Mouse (Mus musculus) small intestine, adult 2 months (tissue): ENCODE data around the gene Rpp25l. TPM values are rescaled to one million over a fixed set of nuclear protein-coding genes. Genes with fewer than 3 reads are reported as not detected.

Experiments used
- H3K27ac ChIP-seq: fragments of 200-500 bp; 2 replicates; pipeline ENCODE4 v1.5.1; 2012; ENCODE audit warnings: low read depth, low read length, control low read depth, inconsistent platforms; ENCODE audit not compliant: insufficient read depth
- H3K27me3 ChIP-seq: fragments of 200-500 bp; 2 replicates; pipeline ENCODE4 v1.6.1; 2012; ENCODE audit warnings: mild to moderate bottlenecking, moderate library complexity, low read length, inconsistent platforms; ENCODE audit not compliant: control insufficient read depth, insufficient read depth
- H3K36me3 ChIP-seq: fragments of 200-500 bp; 2 replicates; pipeline ENCODE4 v1.6.1; 2012; ENCODE audit warnings: mild to moderate bottlenecking, low read length, control low read depth, inconsistent platforms; ENCODE audit not compliant: control insufficient read depth, insufficient read depth
- H3K4me1 ChIP-seq: fragments of 200-500 bp; 2 replicates; pipeline ENCODE4 v1.6.1; 2012; ENCODE audit warnings: low read length, inconsistent platforms, mixed read lengths; ENCODE audit not compliant: control insufficient read depth, insufficient read depth, insufficient read length
- H3K4me3 ChIP-seq: fragments of 200-500 bp; 2 replicates; pipeline ENCODE4 v1.5.1; 2012; ENCODE audit warnings: low read depth, mild to moderate bottlenecking, control low read depth, inconsistent platforms, low read length, moderate library complexity
- CTCF ChIP-seq: fragments of 200-500 bp; IDR thresholded peaks from 2 replicates; pipeline ENCODE4 v1.5.1; 2012; ENCODE audit warnings: low read depth, mild to moderate bottlenecking, control low read depth, inconsistent platforms, low read length, moderate library complexity, mixed read lengths; ENCODE audit not compliant: insufficient replicate concordance, insufficient read length; ENCODE audit errors: extremely low read depth
- POLR2A ChIP-seq: fragments of 200-500 bp; IDR thresholded peaks from 2 replicates; pipeline ENCODE4 v1.6.1; 2012; ENCODE audit warnings: low read depth, mild to moderate bottlenecking, control low read depth, inconsistent platforms, low read length, moderate library complexity
- WGBS: fragments of 180-500 bp; shearing (Covaris S2); methylation state at CpG from one replicate; pipeline ENCODE4 v1.1.7; 2018; 5-methylcytosine and 5-hydroxymethylcytosine counted together
- polyA plus RNA-seq: library from polyadenylated mRNA; depleted of rRNA; stranded (reverse); fragments of >200 nt; gene quantifications from 2 replicates; pipeline ENCODE4 v1.2.3, GENCODE M21; 2012

Rpp25l gene
- polyA plus RNA-seq, 1 experiment, result 48.7 TPM

GRCm38 (mm10) chr4:41731052-41731765, 17.9 kb upstream of the Rpp25l start, which contains the start of gene Arid3c:
Gene Arid3c (minus strand): TSS chr4:41731142.
- Histone ChIP-seq H3K4me1 (peaks cover 4% of the 10 kb centered on the region), H3K4me3 (peak within 1 kb of the TSS; percentile 45), H3K36me3 (no peaks in the 10 kb centered on the region), H3K27ac (no peak within 1 kb of the TSS), H3K27me3 (peaks cover 44% of the 10 kb centered on the region)
- 2% methylated on average over 50 of the region's 50 CpGs for WGBS
- no peak for TF ChIP-seq CTCF
- no peak for TF ChIP-seq POLR2A

DNA sequence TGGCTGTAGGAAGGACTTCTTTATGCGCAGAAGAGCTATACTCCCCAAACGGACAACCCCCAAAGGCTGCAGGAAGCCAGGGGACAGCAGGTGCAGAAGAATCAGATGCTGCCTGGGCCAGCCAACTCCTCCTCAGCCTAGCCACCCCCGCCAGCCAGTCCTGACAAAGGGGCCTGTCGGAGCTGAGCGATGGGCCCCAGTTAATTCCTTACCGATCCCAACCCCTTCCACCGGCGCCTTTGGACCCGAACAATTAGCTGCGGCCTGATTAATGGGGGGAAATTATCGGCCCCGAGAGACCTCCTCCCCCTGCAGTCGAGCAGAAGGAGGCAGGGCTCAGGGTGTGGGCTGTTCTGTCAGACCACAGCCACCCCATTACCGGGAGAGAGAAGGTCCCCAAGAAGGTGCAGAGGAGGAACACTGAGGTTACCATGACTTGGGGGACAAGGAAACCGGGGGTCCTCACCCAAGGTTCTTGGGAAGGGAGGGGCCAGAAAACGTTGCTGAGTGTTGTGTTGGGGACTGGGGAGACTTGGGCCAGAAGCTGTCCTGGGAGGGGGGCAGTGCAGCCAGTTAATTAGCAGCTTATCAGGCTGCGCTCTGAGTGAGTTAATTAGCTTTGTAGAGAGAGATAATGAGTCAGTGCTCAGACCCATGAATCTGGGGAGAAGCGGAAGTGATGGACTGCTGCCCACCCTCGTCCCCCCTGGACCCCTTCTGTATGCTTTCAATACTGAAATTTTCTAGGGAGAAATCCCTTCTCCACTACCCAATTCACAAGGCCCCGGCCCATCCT, 13.7 kb upstream of the Rpp25l start:
- no peak for TF ChIP-seq POLR2A
- TF ChIP-seq CTCF, result no peak
- Histone ChIP-seq H3K27me3 (peaks cover 60% of the 10 kb centered on the region), H3K27ac (no peak overlapping the region), H3K4me1 (peaks cover 10% of the 10 kb centered on the region), H3K36me3 (no peaks in the 10 kb centered on the region), H3K4me3 (no peak overlapping the region)
- whole genome bisulfite sequencing, result 22% methylated on average over 20 of the region's 20 CpGs

- H3K4me3 ChIP-seq, result peak within 1 kb of the TSS; percentile 79
- peaks cover 14% of the 10 kb centered on the region for H3K36me3 ChIP-seq
- peaks cover 30% of the 10 kb centered on the region for H3K27me3 ChIP-seq
- no peak within 1 kb of the TSS for H3K27ac ChIP-seq
- under 1% methylated on average over 27 of the region's 27 CpGs for WGBS
- H3K4me1 ChIP-seq, result peaks cover 7% of the 10 kb centered on the region; the same call in 1 of the 2 replicates
- TF ChIP-seq CTCF (no peak), POLR2A (peak; percentile 88)
Measured at GRCm38 (mm10) chr4:41722918-41723351, 9.6 kb upstream of the Rpp25l start, which contains the start of gene Dctn3. Gene Dctn3 (minus strand): TSS chr4:41723170.

- Histone ChIP-seq H3K27me3 (no peaks in the 10 kb centered on the region), H3K4me3 (no peak overlapping the region), H3K4me1 (peaks cover 12% of the 10 kb centered on the region), H3K27ac (no peak overlapping the region), H3K36me3 (peaks cover 25% of the 10 kb centered on the region)
- WGBS, result 86% methylated on average over 6 of the region's 6 CpGs
- TF ChIP-seq CTCF (no peak), POLR2A (no peak)
Measured at GRCm38 (mm10) chr4:41716834-41717233, 3.5 kb upstream of the Rpp25l start.

DNA sequence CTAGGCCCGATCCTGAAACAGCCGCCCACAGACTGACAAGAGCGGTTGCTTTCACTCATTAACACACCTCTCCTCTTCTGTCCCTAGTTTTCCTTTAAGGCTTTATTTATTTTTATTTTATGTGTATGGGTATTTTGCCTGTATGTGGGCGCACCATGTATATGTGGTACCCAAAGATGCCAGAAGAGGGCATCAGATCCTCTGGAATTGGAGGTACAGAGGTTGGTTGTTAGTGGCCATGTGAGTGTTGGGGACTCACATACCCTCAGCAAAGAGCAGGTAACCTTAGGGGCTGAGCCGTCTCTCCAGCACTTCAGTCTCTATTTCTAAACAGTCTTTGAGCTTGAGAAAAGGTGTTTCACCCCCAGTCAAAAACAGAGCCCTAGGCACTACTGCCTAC, 2.3 kb upstream of the Rpp25l start:
- 80% methylated on average over 5 of the region's 5 CpGs for WGBS

GRCm38 (mm10) chr4:41715082-41715481, 1.7 kb upstream of the Rpp25l start:
- Histone ChIP-seq H3K27me3 (no peaks in the 10 kb centered on the region), H3K4me3 (no peak overlapping the region), H3K36me3 (peaks cover 25% of the 10 kb centered on the region), H3K27ac (no peak overlapping the region), H3K4me1 (peaks cover 12% of the 10 kb centered on the region)
- TF ChIP-seq POLR2A (no peak), CTCF (no peak)
- WGBS, result 80% methylated on average over 8 of the region's 8 CpGs

More for the DNA sequence above, 2.3 kb upstream of the Rpp25l start:
- peaks cover 25% of the 10 kb centered on the region for H3K36me3 ChIP-seq
- no peak overlapping the region for H3K27ac ChIP-seq
- peaks cover 12% of the 10 kb centered on the region for H3K4me1 ChIP-seq
- H3K4me3 ChIP-seq, result no peak overlapping the region
- peak; percentile 25; the same call in 1 of the 2 replicates for TF ChIP-seq CTCF
- no peak for TF ChIP-seq POLR2A
- no peaks in the 10 kb centered on the region for H3K27me3 ChIP-seq

- Histone ChIP-seq H3K27me3 (no peaks in the 10 kb centered on the region), H3K4me1 (peaks cover 12% of the 10 kb centered on the region), H3K27ac (no peak overlapping the region), H3K4me3 (no peak overlapping the region), H3K36me3 (peaks cover 21% of the 10 kb centered on the region)
- WGBS, result 20% methylated on average over 8 of the region's 8 CpGs
- TF ChIP-seq POLR2A (no peak), CTCF (peak; percentile 79; the same call in 1 of the 2 replicates)
Measured at GRCm38 (mm10) chr4:41714276-41714675, 942 bp upstream of the Rpp25l start.
